Mouse (Mus musculus) intestine, embryonic 15.5 days (tissue): ENCODE data around the gene Gm20479. TPM values are rescaled to one million over a fixed set of nuclear protein-coding genes. Genes with fewer than 3 reads are reported as not detected.

Experiments used
- ATAC-seq: fragments of 200-750 bp; cut with Nextera tagmentation; 2 replicates; pipeline ENCODE4 v1.8.0; 2017; ENCODE audit warnings: moderate TSS enrichment, moderate library complexity
- H3K27ac ChIP-seq: fragments of 300-500 bp; sonication (generic); 2 replicates; pipeline ENCODE4 v1.5.1; 2015; ENCODE audit warnings: mild to moderate bottlenecking, inconsistent platforms
- H3K27me3 ChIP-seq: fragments of 300-500 bp; sonication (generic); replicated peaks from 2 replicates; pipeline ENCODE4 v1.6.1; 2015; ENCODE audit warnings: inconsistent platforms
- H3K36me3 ChIP-seq: fragments of 300-500 bp; sonication (generic); 2 replicates; pipeline ENCODE4 v1.6.1; 2015; ENCODE audit warnings: inconsistent platforms
- H3K4me1 ChIP-seq: fragments of 300-500 bp; sonication (generic); replicated peaks from 2 replicates; pipeline ENCODE4 v1.6.1; 2015; ENCODE audit warnings: inconsistent platforms
- H3K4me2 ChIP-seq: fragments of 300-500 bp; sonication (generic); replicated peaks from 2 replicates; pipeline ENCODE4 v1.6.1; 2015; ENCODE audit warnings: mild to moderate bottlenecking, inconsistent platforms
- H3K4me3 ChIP-seq: fragments of 300-500 bp; sonication (generic); replicated peaks from 2 replicates; pipeline ENCODE4 v1.5.1; 2015; ENCODE audit warnings: inconsistent platforms
- H3K9ac ChIP-seq: fragments of 300-500 bp; sonication (generic); 2 replicates; pipeline ENCODE4 v1.6.1; 2015; ENCODE audit warnings: inconsistent platforms
- H3K9me3 ChIP-seq: fragments of 300-500 bp; sonication (generic); 2 replicates; pipeline ENCODE4 v1.6.1; 2016; ENCODE audit warnings: inconsistent platforms
- WGBS: fragments of 180-500 bp; shearing (Covaris S2); methylation state at CpG from one replicate; pipeline ENCODE4 v1.1.7; 2015; 5-methylcytosine and 5-hydroxymethylcytosine counted together
- polyA plus RNA-seq: library from polyadenylated mRNA; unstranded; fragments of >200 nt; fragmentation: Nextera tagmentation; extraction: Ambion mirVana; gene quantifications from 2 replicates; pipeline ENCODE4 v1.2.1, GENCODE M21; 2015

Gene Gm20479
- polyA plus RNA-seq, 1 experiment from 2014 or later: 1.8 TPM

- peak overlapping the region; percentile 11; the same call in 1 of the 2 replicates for H3K4me3 ChIP-seq
- peak overlapping the region; percentile 29 for H3K4me2 ChIP-seq
- peaks cover 11% of the 10 kb centered on the region for H3K4me1 ChIP-seq
- H3K27ac ChIP-seq: no peak overlapping the region
- H3K9me3 ChIP-seq: no peaks in the 10 kb centered on the region
- peaks cover 61% of the 10 kb centered on the region for H3K27me3 ChIP-seq
- WGBS: 6% methylated on average over 29 of the region's 29 CpGs
- H3K9ac ChIP-seq: no peak overlapping the region
- no peak for ATAC-seq
- no peaks in the 10 kb centered on the region for H3K36me3 ChIP-seq
Observed at GRCm38 (mm10) chr7:27364379-27364778, 7.2 kb upstream of the Gm20479 start.

- no peaks in the 10 kb centered on the region for H3K36me3 ChIP-seq
- ATAC-seq: peak; percentile 96
- H3K27me3 ChIP-seq: peaks cover 34% of the 10 kb centered on the region
- under 1% methylated on average over 52 of the region's 52 CpGs for WGBS
- peak overlapping the region; percentile 46 for H3K4me3 ChIP-seq
- peaks cover 11% of the 10 kb centered on the region for H3K4me1 ChIP-seq
- H3K27ac ChIP-seq: no peak overlapping the region
- H3K4me2 ChIP-seq: peak overlapping the region; percentile 92
- H3K9me3 ChIP-seq: no peaks in the 10 kb centered on the region
- H3K9ac ChIP-seq: peak overlapping the region; percentile 44
Observed at GRCm38 (mm10) chr7:27361283-27361946, 4.2 kb upstream of the Gm20479 start.

GRCm38 (mm10) chr7:27360749-27361148 lies 3.5 kb upstream of the Gm20479 start:
- ATAC-seq: no peak
- peaks cover 27% of the 10 kb centered on the region for H3K27me3 ChIP-seq
- peak overlapping the region; percentile 92 for H3K4me2 ChIP-seq
- H3K9ac ChIP-seq: no peak overlapping the region
- no peaks in the 10 kb centered on the region for H3K36me3 ChIP-seq
- WGBS: 53% methylated on average over 6 of the region's 6 CpGs
- H3K9me3 ChIP-seq: no peaks in the 10 kb centered on the region
- H3K4me3 ChIP-seq: peak overlapping the region; percentile 5; the same call in 1 of the 2 replicates
- peaks cover 14% of the 10 kb centered on the region for H3K4me1 ChIP-seq
- no peak overlapping the region for H3K27ac ChIP-seq

DNA sequence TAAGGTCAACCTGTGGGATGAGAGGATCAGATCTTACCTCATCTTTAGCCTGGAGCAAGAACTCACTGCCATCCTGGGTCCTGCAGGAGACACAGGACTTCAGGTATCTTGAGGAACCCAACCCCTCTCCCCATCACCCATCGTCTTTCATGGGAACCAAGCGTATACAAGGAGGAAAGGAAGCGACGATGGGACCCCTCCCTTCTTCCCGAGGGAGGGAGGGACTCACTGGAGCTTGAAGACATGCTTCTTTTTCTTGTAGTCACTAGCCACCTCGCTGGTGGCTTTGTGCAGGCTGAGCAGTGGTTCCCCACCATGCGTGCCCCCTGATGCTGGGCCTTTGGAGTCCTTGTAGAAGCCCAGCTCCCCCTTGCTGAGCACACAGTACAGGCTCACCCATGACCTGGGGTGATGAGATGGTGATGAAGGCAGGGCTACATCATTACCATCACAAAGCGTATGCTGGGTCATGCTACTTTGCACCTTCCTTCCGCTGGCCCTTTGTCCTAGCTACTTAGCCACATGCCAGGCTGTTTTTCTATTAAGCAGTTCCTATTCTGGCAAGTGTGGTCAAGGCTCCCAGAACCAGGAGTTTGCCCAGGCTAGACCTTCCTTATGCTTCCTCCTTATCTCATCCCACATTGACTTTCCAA lies 2.6 kb upstream of the Gm20479 start:
- 89% methylated on average over 9 of the region's 9 CpGs for WGBS
- Histone ChIP-seq H3K36me3 (no peaks in the 10 kb centered on the region), H3K4me2 (no peak overlapping the region), H3K9me3 (no peaks in the 10 kb centered on the region), H3K9ac (no peak overlapping the region), H3K4me3 (no peak overlapping the region), H3K4me1 (peaks cover 14% of the 10 kb centered on the region), H3K27ac (no peak overlapping the region), H3K27me3 (peaks cover 18% of the 10 kb centered on the region)
- no peak for ATAC-seq

DNA sequence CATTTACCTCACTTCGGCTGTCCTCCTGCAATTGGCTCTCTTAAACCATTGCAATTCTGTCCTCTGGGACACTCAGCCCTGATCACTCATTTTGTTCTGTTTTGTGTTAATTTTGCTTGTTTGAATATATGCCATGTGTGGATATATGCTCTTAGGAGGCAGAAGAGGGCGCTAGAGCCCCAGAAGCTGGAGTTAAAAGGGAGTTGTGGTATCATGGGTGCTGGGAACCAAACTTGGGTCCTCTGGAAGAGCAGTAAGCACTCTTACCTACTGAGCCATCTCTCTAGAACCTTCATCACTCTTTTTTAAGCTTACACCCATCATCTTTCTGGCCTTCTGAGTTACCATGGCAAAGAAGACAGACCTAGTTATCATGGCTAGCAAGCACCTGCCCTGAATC lies 1.9 kb upstream of the Gm20479 start:
- no peak overlapping the region for H3K4me2 ChIP-seq
- no peaks in the 10 kb centered on the region for H3K36me3 ChIP-seq
- H3K27ac ChIP-seq: no peak overlapping the region
- no peak for ATAC-seq
- H3K4me1 ChIP-seq: peaks cover 18% of the 10 kb centered on the region
- H3K9ac ChIP-seq: no peak overlapping the region
- H3K9me3 ChIP-seq: no peaks in the 10 kb centered on the region
- H3K4me3 ChIP-seq: no peak overlapping the region
- WGBS: 70% methylated on average over 2 of the region's 2 CpGs
- H3K27me3 ChIP-seq: peaks cover 11% of the 10 kb centered on the region

DNA sequence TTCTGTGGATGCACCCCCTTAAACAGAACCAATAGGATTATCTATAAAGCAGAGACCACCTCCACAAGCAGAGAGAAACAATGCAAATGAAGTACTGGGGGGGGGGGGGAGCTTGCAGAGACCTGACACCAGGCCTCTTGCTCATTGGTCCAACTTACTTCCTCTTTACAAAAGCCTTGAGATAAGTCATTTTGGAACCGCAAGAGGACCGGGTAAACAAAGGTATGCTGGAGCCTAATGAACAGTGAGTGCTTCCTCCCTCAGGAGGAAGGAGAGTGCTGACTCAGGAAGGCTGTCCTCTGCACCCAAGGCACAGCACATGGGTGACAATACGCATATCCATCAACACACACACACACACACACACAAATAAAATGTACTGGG lies 368 bp upstream of the Gm20479 start:
- H3K9me3 ChIP-seq: no peaks in the 10 kb centered on the region
- H3K27ac ChIP-seq: peak overlapping the region; percentile 85
- WGBS: 22% methylated on average over 3 of the region's 3 CpGs
- no peaks in the 10 kb centered on the region for H3K36me3 ChIP-seq
- H3K4me2 ChIP-seq: peak overlapping the region; percentile 82
- H3K27me3 ChIP-seq: 0 out of 2 replicates have a peak, but pooled peaks cover 3% of the 10 kb centered on the region
- H3K4me1 ChIP-seq: peaks cover 18% of the 10 kb centered on the region
- H3K4me3 ChIP-seq: 0 out of 2 replicates have a peak overlapping the region, but pooled peaks have one; percentile 74
- no peak overlapping the region for H3K9ac ChIP-seq
- no peak for ATAC-seq

GRCm38 (mm10) chr7:27356248-27356647 lies 971 bp downstream of the Gm20479 start:
- WGBS: under 1% methylated on average over 16 of the region's 16 CpGs
- Histone ChIP-seq H3K27ac (peak overlapping the region; percentile 85), H3K4me1 (peaks cover 18% of the 10 kb centered on the region), H3K9ac (peak overlapping the region; percentile 38; the same call in 1 of the 2 replicates), H3K4me2 (peak overlapping the region; percentile 82), H3K36me3 (no peaks in the 10 kb centered on the region), H3K4me3 (peak overlapping the region; percentile 74), H3K27me3 (no peaks in the 10 kb centered on the region), H3K9me3 (no peaks in the 10 kb centered on the region)
- ATAC-seq: peak; percentile 39

- peak within 1 kb of the TSS; percentile 74 for H3K4me3 ChIP-seq
- H3K9ac ChIP-seq: peak within 1 kb of the TSS; percentile 57
- peak within 1 kb of the TSS; percentile 82 for H3K4me2 ChIP-seq
- H3K4me1 ChIP-seq: peaks cover 18% of the 10 kb centered on the region
- H3K27ac ChIP-seq: peak within 1 kb of the TSS; percentile 85
- no peaks in the 10 kb centered on the region for H3K9me3 ChIP-seq
- ATAC-seq: peak; percentile 94
- no peaks in the 10 kb centered on the region for H3K27me3 ChIP-seq
- under 1% methylated on average over 34 of the region's 34 CpGs for WGBS
- H3K36me3 ChIP-seq: no peaks in the 10 kb centered on the region
Observed at GRCm38 (mm10) chr7:27355745-27356240, 1.4 kb downstream of the Gm20479 start, which contains the start of gene Shkbp1. Shkbp1 (minus strand) TSS chr7:27356019.

- Histone ChIP-seq H3K27me3 (no peaks in the 10 kb centered on the region), H3K4me3 (peak overlapping the region; percentile 74), H3K9ac (peak overlapping the region; percentile 57), H3K4me1 (peaks cover 18% of the 10 kb centered on the region), H3K9me3 (no peaks in the 10 kb centered on the region), H3K36me3 (0 out of 2 replicates have a peak, but pooled peaks cover 4% of the 10 kb centered on the region), H3K27ac (peak overlapping the region; percentile 40; the same call in 1 of the 2 replicates), H3K4me2 (peak overlapping the region; percentile 82)
- WGBS: 8% methylated on average over 14 of the region's 14 CpGs
- ATAC-seq: no peak
Observed at GRCm38 (mm10) chr7:27355261-27355660, 2.0 kb downstream of the Gm20479 start.

- Histone ChIP-seq H3K27me3 (no peaks in the 10 kb centered on the region), H3K36me3 (0 out of 2 replicates have a peak, but pooled peaks cover 5% of the 10 kb centered on the region), H3K4me3 (0 out of 2 replicates have a peak overlapping the region, but pooled peaks have one; percentile 2), H3K4me1 (peaks cover 18% of the 10 kb centered on the region), H3K27ac (no peak overlapping the region), H3K9me3 (no peaks in the 10 kb centered on the region), H3K4me2 (peak overlapping the region; percentile 82), H3K9ac (no peak overlapping the region)
- 45% methylated on average over 4 of the region's 4 CpGs for WGBS
- no peak for ATAC-seq
Observed at GRCm38 (mm10) chr7:27354783-27355182, 2.4 kb downstream of the Gm20479 start.

DNA sequence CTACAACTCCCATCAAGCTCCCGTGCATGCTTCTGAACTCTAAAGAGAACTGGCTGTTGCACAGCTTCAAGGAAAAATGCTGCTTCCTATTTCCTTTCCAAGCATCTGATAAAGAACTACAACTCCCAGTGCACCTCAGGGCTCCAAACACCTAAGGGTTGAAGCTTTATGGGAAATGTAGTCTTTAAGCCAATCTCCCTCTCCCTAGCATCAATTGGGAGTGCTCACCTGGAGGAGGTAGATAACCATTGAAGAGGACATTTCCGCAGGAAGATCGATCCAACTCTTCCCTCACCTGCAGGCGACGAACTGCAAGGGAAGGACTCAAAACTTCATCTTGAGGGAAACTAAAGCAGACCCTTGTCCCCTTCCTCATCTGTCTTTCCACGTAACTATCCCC lies 3.1 kb downstream of the Gm20479 start:
- Histone ChIP-seq H3K27me3 (no peaks in the 10 kb centered on the region), H3K27ac (no peak overlapping the region), H3K4me2 (peak overlapping the region; percentile 82), H3K4me1 (peaks cover 18% of the 10 kb centered on the region), H3K9ac (no peak overlapping the region), H3K4me3 (0 out of 2 replicates have a peak overlapping the region, but pooled peaks have one; percentile 2), H3K36me3 (0 out of 2 replicates have a peak, but pooled peaks cover 5% of the 10 kb centered on the region), H3K9me3 (no peaks in the 10 kb centered on the region)
- WGBS: 28% methylated on average over 6 of the region's 6 CpGs
- peak; percentile 54 for ATAC-seq

DNA sequence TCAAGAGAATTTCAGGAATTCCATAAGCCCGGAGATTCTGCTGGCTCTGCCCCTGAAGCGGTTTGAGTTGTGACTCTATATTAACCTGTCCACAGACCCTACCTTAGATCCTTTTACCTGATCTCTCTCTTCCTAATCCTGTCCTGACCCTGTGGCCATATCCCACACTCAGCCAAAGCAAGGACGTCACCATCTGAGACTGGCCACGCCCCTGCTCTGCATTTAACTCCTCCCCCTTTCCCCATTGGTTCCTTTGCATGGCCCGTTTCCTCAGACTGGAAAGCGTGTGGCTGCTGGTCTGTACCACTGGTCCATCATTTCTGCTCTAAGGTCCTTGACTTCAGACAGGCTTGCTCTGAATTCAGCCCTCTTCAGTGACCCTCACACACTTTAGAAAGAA lies 11.8 kb downstream of the Gm20479 start:
- Histone ChIP-seq H3K4me2 (no peak overlapping the region), H3K4me3 (no peak overlapping the region), H3K27me3 (no peaks in the 10 kb centered on the region), H3K27ac (no peak overlapping the region), H3K9me3 (no peaks in the 10 kb centered on the region), H3K9ac (no peak overlapping the region), H3K4me1 (no peaks in the 10 kb centered on the region), H3K36me3 (peaks cover 5% of the 10 kb centered on the region; the same call in 1 of the 2 replicates)
- ATAC-seq: no peak
- 28% methylated on average over 6 of the region's 6 CpGs for WGBS
